Mouse (Mus musculus): ENCODE data around the gene Sbf2.

GRCm38 (mm10) chr7:110282797-110283196, 331.9 kb downstream of the Sbf2 start:
- TF ChIP-seq POLR2A (IDR thresholded peaks at IDR 0.05; ENCODE audit: low read depth, low read length) (no peak), CTCF (IDR thresholded peaks at IDR 0.05; ENCODE audit: extremely low read depth, insufficient read depth, insufficient read length, insufficient replicate concordance) (no peak)

Data from spleen, adult 2 months (tissue).